Comparison of ENCODE assay signal across 32 mouse cellular contexts in genomic region chr7:131958705-131959104, GRCm38 (mm10). TPM values are rescaled to one million over a fixed set of nuclear protein-coding genes. Genes with fewer than 3 reads are reported as not detected.
"Had no signal": no experiment of that assay in that cellular context is flagged by ENCODE, and none has a peak within 500 bp of the region (broad histone marks: within the 10 kb centered on the region; RNA-seq: fewer than 3 reads in every experiment).

No protein-coding gene starts in this region.

- DNase-seq: gastrocnemius, adult 2 months; gastrocnemius, postnatal 10 days; gastrocnemius, postnatal 25 days; heart, adult 18-20 months; heart, postnatal 10 days; heart, postnatal 4 days; kidney, adult 18-20 months; kidney, adult 8-10 months; kidney, postnatal 10 days; kidney, postnatal 25 days; kidney, postnatal 4 days; liver; liver, embryonic 13.5 days had no signal

- ATAC-seq: hindbrain, embryonic 16.5 days; inflammation-experienced regulatory T-cells, adult 6 months; intestine, embryonic 15.5 days; intestine, postnatal 0 days had no signal

- H3K27ac ChIP-seq: gastrocnemius, adult 2 months; hindbrain, embryonic 10.5 days; hindbrain, embryonic 12.5 days; hindbrain, embryonic 14.5 days; intestine, embryonic 15.5 days; layer of hippocampus, adult 2 months; limb, embryonic 10.5 days; limb, embryonic 12.5 days; liver, embryonic 13.5 days had no signal

- H3K4me3 ChIP-seq: gastrocnemius, adult 2 months; heart, embryonic 12.5 days; hindbrain, embryonic 10.5 days; hindbrain, embryonic 12.5 days; intestine, embryonic 15.5 days; layer of hippocampus, adult 2 months; limb, embryonic 10.5 days; limb, embryonic 12.5 days; liver, embryonic 13.5 days had no signal

RNA-seq across cellular contexts. Expression of gene Gpr26, which starts 7.6 kb away (rescaled TPM):
- total RNA-seq: gastrocnemius, adult 2 months; gastrocnemius, postnatal 25 days; gastrocnemius, postnatal 4 days; granulocyte monocyte progenitor cell, adult 5-6 weeks; heart, adult 18-20 months; heart, postnatal 10 days; heart, postnatal 25 days; heart, postnatal 4 days had no signal
- polyA plus RNA-seq: heart, embryonic 12.5 days; heart, embryonic 14.5 days; heart, embryonic 16.5 days; inflammation-experienced regulatory T-cells, adult 6 months; intestine, embryonic 15.5 days; intestine, postnatal 0 days; kidney, embryonic 14.5 days; kidney, embryonic 16.5 days; limb, embryonic 10.5 days; limb, embryonic 12.5 days; liver, embryonic 11.5 days; liver, embryonic 13.5 days had no signal
